ENCODE assay signal across 23 mouse cellular contexts in genomic region chr1:192087098-192087497, GRCm38 (mm10). TPM values are rescaled to one million over a fixed set of nuclear protein-coding genes. Genes with fewer than 3 reads are reported as not detected.
DNase-seq lines count a peak whose midpoint lies in the region; ATAC-seq and TF ChIP-seq lines count a peak whose summit lies in the region.
"Had no signal": no experiment of that assay in that cellular context is flagged by ENCODE, and none has a peak within 500 bp of the region (broad histone marks: within the 10 kb centered on the region; RNA-seq: fewer than 3 reads in every experiment).

No protein-coding gene starts in this region.

- DNase-seq in kidney, postnatal 0 days (ENCODE audit: low spot score): no peak
- DNase-seq in kidney, adult 11 months: no peak
- no peak for DNase-seq in CH12.LX (ENCODE audit: extremely low read depth)
- DNase-seq in splenic B cell, adult 2 months (ENCODE audit: low read depth, low spot score): peak; percentile 39
- DNase-seq in testis, postnatal 14 days (ENCODE audit: low spot score): no peak
- DNase-seq in midbrain, embryonic 10.5 days (ENCODE audit: low spot score): no peak
- DNase-seq: adrenal gland, postnatal 25 days; cerebellum, adult 11-12 months; cerebellum, postnatal 14 days; embryo, embryonic 11 days; heart, postnatal 4 days; kidney, adult 8-10 months; layer of hippocampus, postnatal 36 days; right cerebral cortex, postnatal 14 days had no signal

- H3K4me2 ChIP-seq in kidney, postnatal 0 days (ENCODE audit: low read length): no peak overlapping the region
- H3K4me2 ChIP-seq in CH12.LX (ENCODE audit: insufficient read depth, low read depth, poor library complexity, severe bottlenecking): peak overlapping the region; percentile 79; the same call in 1 of the 2 replicates
- H3K4me2 ChIP-seq: forebrain, embryonic 15.5 days; heart, embryonic 13.5 days; limb, embryonic 13.5 days; midbrain, embryonic 15.5 days had no signal

- peaks cover 15% of the 10 kb centered on the region for H3K4me1 ChIP-seq in kidney, postnatal 0 days (replicated peaks; ENCODE audit: insufficient read depth, low read length)
- peaks cover 37 to 64% of the 10 kb centered on the region in 2 experiments for H3K4me1 ChIP-seq in CH12.LX (ENCODE audit: control insufficient read depth in 1 of 2, insufficient read depth in 2 of 2)
- H3K4me1 ChIP-seq in bone marrow, adult 2 months (ENCODE audit: control insufficient read depth, insufficient read depth, low read length): peaks cover 6% of the 10 kb centered on the region
- H3K4me1 ChIP-seq in midbrain, embryonic 10.5 days: peaks cover 5% of the 10 kb centered on the region

- no peak for TF ChIP-seq CTCF in kidney, postnatal 0 days (IDR thresholded peaks at IDR 0.05; ENCODE audit: low read depth)
- no peak for TF ChIP-seq CTCF in CH12.LX (conservative IDR thresholded peaks at IDR 0.05 in 1 of 2, IDR thresholded peaks at IDR 0.05 in 1 of 2; ENCODE audit: low read depth in 2 of 2, low read length in 2 of 2)
- TF ChIP-seq CTCF in bone marrow, adult 2 months (IDR thresholded peaks at IDR 0.05; ENCODE audit: control insufficient read depth, insufficient read depth, low read length): no peak

- TF ChIP-seq RAD21 in CH12.LX (IDR thresholded peaks at IDR 0.05; ENCODE audit: low read depth, low read length): no peak

- no peak overlapping the region for H3K9ac ChIP-seq in kidney, postnatal 0 days (ENCODE audit: low read depth, low read length)
- no peak overlapping the region for H3K9ac ChIP-seq in CH12.LX (ENCODE audit: insufficient read depth, low read depth)
- H3K9ac ChIP-seq: forebrain, embryonic 15.5 days; heart, embryonic 13.5 days; limb, embryonic 13.5 days; liver, embryonic 14.5 days; midbrain, embryonic 15.5 days had no signal

- TF ChIP-seq POLR2A in CH12.LX (IDR thresholded peaks at IDR 0.05; ENCODE audit: low read depth, low read length): no peak
- no peak for TF ChIP-seq POLR2A in bone marrow, adult 2 months (IDR thresholded peaks at IDR 0.05; ENCODE audit: borderline replicate concordance, control insufficient read depth, low read depth, low read length)

- 71% methylated on average over 4 of the region's 4 CpGs for WGBS in kidney, postnatal 0 days
- WGBS in bone marrow, adult 2 months: 66% methylated on average over 4 of the region's 4 CpGs
- 78% methylated on average over 4 of the region's 4 CpGs for WGBS in midbrain, embryonic 10.5 days

- no peak for TF ChIP-seq EP300 in CH12.LX (IDR thresholded peaks at IDR 0.05; ENCODE audit: low read length)

- H3K79me2 ChIP-seq in CH12.LX (replicated peaks; ENCODE audit: control insufficient read depth, extremely low read depth, insufficient read depth, poor library complexity, severe bottlenecking): peaks cover 10% of the 10 kb centered on the region

- dilution Hi-C loops in CH12.LX (cut with MboI; ENCODE audit: extremely low pct_ligation_motif_present, extremely low pct_unique_long_range_greater_than_20kb, low sequenced_read_pairs): no loop called here

- no peak for ATAC-seq in kidney, postnatal 0 days (replicated peaks; ENCODE audit: low FRiP score, low read depth)
- ATAC-seq: forebrain, embryonic 15.5 days; hindbrain, embryonic 16.5 days; midbrain, embryonic 15.5 days had no signal

- H3K4me3 ChIP-seq in kidney, postnatal 0 days (replicated peaks; ENCODE audit: low read depth, low read length): no peak overlapping the region
- H3K4me3 ChIP-seq in CH12.LX (replicated peaks in 1 of 3; ENCODE audit: low read depth in 2 of 3, low read length in 2 of 3, poor library complexity in 1 of 3): peak overlapping the region in 1 of 3 experiments; percentile 38
- no peak overlapping the region for H3K4me3 ChIP-seq in bone marrow, adult 2 months (replicated peaks; ENCODE audit: control insufficient read depth, low read depth, low read length)
- H3K4me3 ChIP-seq in midbrain, embryonic 10.5 days: no peak overlapping the region
- H3K4me3 ChIP-seq: forebrain, embryonic 15.5 days; heart, embryonic 13.5 days; limb, embryonic 13.5 days; midbrain, embryonic 15.5 days; myocyte had no signal

- H3K27ac ChIP-seq in kidney, postnatal 0 days: peak overlapping the region; percentile 44
- H3K27ac ChIP-seq in CH12.LX (ENCODE audit: insufficient read depth, low read depth): peak overlapping the region; percentile 14; the same call in 1 of the 2 replicates
- peak overlapping the region; percentile 67 for H3K27ac ChIP-seq in bone marrow, adult 2 months (ENCODE audit: control insufficient read depth, insufficient read depth, low read depth, low read length, poor library complexity)
- no peak overlapping the region for H3K27ac ChIP-seq in midbrain, embryonic 10.5 days (replicated peaks)
- H3K27ac ChIP-seq: forebrain, embryonic 15.5 days; heart, embryonic 13.5 days; limb, embryonic 13.5 days; liver, embryonic 14.5 days; midbrain, embryonic 15.5 days had no signal

- no peaks in the 10 kb centered on the region for H3K27me3 ChIP-seq in kidney, postnatal 0 days (ENCODE audit: insufficient read depth, low read length)
- no peaks in the 10 kb centered on the region for H3K27me3 ChIP-seq in CH12.LX (replicated peaks)
- no peaks in the 10 kb centered on the region for H3K27me3 ChIP-seq in splenic B cell, adult 2 months (ENCODE audit: control insufficient read depth, insufficient read depth, low read length, poor library complexity, severe bottlenecking)
- peaks cover 32% of the 10 kb centered on the region for H3K27me3 ChIP-seq in midbrain, embryonic 10.5 days (ENCODE audit: low read depth, poor library complexity, severe bottlenecking)

- H3K9me3 ChIP-seq in kidney, postnatal 0 days (replicated peaks; ENCODE audit: low read length): no peaks in the 10 kb centered on the region
- peaks cover 7% of the 10 kb centered on the region for H3K9me3 ChIP-seq in CH12.LX (replicated peaks; ENCODE audit: low read length)
- no peaks in the 10 kb centered on the region for H3K9me3 ChIP-seq in midbrain, embryonic 10.5 days (replicated peaks)
- H3K9me3 ChIP-seq: forebrain, embryonic 15.5 days; G1E; midbrain, embryonic 15.5 days had no signal

- H3K36me3 ChIP-seq in kidney, postnatal 0 days (ENCODE audit: insufficient read depth, low read length): no peaks in the 10 kb centered on the region
- peaks cover 4 to 37% of the 10 kb centered on the region in 2 experiments for H3K36me3 ChIP-seq in CH12.LX (replicated peaks in 1 of 2; ENCODE audit: control insufficient read depth in 1 of 2, insufficient read depth in 1 of 2, low read length in 1 of 2)
- H3K36me3 ChIP-seq in splenic B cell, adult 2 months (ENCODE audit: control insufficient read depth, insufficient read depth, low read length, poor library complexity, severe bottlenecking): peaks cover 3% of the 10 kb centered on the region
- no peaks in the 10 kb centered on the region for H3K36me3 ChIP-seq in midbrain, embryonic 10.5 days
- H3K36me3 ChIP-seq: forebrain, embryonic 15.5 days; limb, embryonic 13.5 days; midbrain, embryonic 15.5 days had no signal

- in situ Hi-C loops in CH12.LX (cut with MboI; ENCODE audit: low pct_ligation_motif_present, low pct_unique_long_range_greater_than_20kb, low sequenced_read_pairs): no loop called here

TF ChIP-seq in CH12.LX, 34 proteins besides CTCF, POLR2A, EP300 and RAD21:
- no peak for TF ChIP-seq USF1 (IDR thresholded peaks at IDR 0.05; ENCODE audit: low read depth, low read length)
- no peak for TF ChIP-seq SIN3A (IDR thresholded peaks at IDR 0.05; ENCODE audit: low read length)
- no peak for TF ChIP-seq TBP (conservative IDR thresholded peaks at IDR 0.05; ENCODE audit: low read depth, low read length)
- TF ChIP-seq NELFE (IDR thresholded peaks at IDR 0.05; ENCODE audit: low read depth, low read length): 0 out of 2 replicates have a peak, but pooled peaks have one; percentile 18

RNA-seq across cellular contexts. Expression of gene Traf5, which starts 5.3 kb away (rescaled TPM):
- polyA plus RNA-seq in kidney, postnatal 0 days (2015; fragmentation: Nextera tagmentation; extraction: Ambion mirVana): 17.9 and 19.6 TPM in 2 replicates
- total RNA-seq in CH12.LX (2012; rRNA removed): 30.5 and 38.7 TPM in 2 replicates
- total RNA-seq in CH12.LX (2014; rRNA removed): 16.9 and 21.3 TPM in 2 replicates
- 32.3 and 42.8 TPM in 2 replicates for polyA plus RNA-seq in CH12.LX (2012; ENCODE audit: insufficient read length, low read depth)
- 12.7 and 35.4 TPM in 2 replicates for polyA plus RNA-seq in bone marrow, adult 2 months (2011; ENCODE audit: insufficient read depth, insufficient read length, low replicate concordance, missing spikeins)
- 3.3 and 3.6 TPM in 2 replicates for polyA plus RNA-seq in midbrain, embryonic 10.5 days (2016; fragmentation: Nextera tagmentation; extraction: Ambion mirVana)

RNA-seq across cellular contexts. Expression of gene Rcor3, which starts 50.8 kb away (rescaled TPM):
- polyA plus RNA-seq in kidney, postnatal 0 days (2015; fragmentation: Nextera tagmentation; extraction: Ambion mirVana): 29.9 and 33.8 TPM in 2 replicates
- 2.5 and 3.1 TPM in 2 replicates for total RNA-seq in CH12.LX (2012; rRNA removed)
- 1.5 and 1.6 TPM in 2 replicates for total RNA-seq in CH12.LX (2014; rRNA removed)
- 3.9 and 4.4 TPM in 2 replicates for polyA plus RNA-seq in CH12.LX (2012; ENCODE audit: insufficient read length, low read depth)
- polyA plus RNA-seq in bone marrow, adult 2 months (2011; ENCODE audit: insufficient read depth, insufficient read length, low replicate concordance, missing spikeins): 8.3 and 20.0 TPM in 2 replicates
- 16.0 and 19.0 TPM in 2 replicates for polyA plus RNA-seq in midbrain, embryonic 10.5 days (2016; fragmentation: Nextera tagmentation; extraction: Ambion mirVana)
